Mouse (Mus musculus): ENCODE results near the gene Nfx1. TPM values are rescaled to one million over a fixed set of nuclear protein-coding genes. Genes with fewer than 3 reads are reported as not detected.
A peak's percentile ranks its signal among the peaks of the same experiment; 100 is the strongest.

The Nfx1 gene
- polyA plus RNA-seq, 1 experiment from 2014 or later, result 76.9 TPM

DNA sequence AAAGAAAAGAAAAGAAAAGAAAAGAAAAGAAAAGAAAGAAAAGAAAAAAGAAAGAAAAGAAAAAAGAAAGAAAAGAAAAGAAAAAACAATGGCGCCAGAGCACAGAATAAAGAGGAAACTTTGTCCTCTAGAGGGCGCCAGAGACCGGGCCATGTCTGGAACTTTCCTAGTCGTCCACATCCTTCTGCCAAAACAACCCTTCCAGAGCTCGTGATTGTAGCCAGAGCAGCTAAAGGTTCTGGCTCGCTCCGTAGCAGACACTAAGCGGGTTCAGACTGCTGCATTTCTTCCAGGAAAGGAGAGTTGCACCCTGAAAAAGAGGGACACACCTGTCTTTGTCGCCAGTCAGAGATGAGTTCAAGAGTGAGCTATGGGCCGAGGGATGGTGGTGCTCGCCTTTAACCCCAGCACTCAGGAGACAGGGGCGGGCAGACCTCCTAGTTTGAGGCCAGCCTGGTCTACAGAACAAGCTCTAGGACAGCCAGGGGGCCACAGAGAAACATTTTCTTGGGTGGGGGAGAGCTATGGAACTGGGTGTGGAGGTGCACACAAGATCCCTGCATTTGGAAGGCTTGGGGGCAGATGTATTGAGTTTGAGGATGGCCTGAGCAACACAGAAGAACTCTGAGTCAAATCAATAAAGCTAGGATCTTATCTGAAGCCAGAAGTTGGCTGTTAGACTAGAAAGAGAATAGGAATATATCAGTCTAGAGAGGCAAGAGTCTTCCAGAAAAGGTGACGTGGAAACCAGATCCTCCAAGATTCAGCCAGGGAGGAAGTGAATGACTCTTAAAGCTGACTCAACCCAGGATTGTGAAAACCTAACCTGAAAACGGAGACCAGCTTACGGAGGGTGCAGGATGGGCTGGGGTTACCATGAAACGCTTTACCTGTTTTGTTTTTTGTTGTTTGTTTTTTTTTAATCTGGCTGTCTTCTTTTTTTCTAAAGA is 80.3 kb downstream of the Nfx1 start:
- Histone ChIP-seq H3K4me1 (peaks cover 5% of the 10 kb centered on the region), H3K27ac (no peak overlapping the region), H3K27me3 (replicated peaks) (no peaks in the 10 kb centered on the region), H3K9ac (no peak overlapping the region), H3K36me3 (no peaks in the 10 kb centered on the region), H3K4me3 (replicated peaks) (no peak overlapping the region), H3K4me2 (peak overlapping the region; percentile 44), H3K9me3 (no peaks in the 10 kb centered on the region)
- ATAC-seq (ENCODE audit: insufficient read depth, low FRiP score, low read depth), result peak; percentile 29; the same call in 1 of the 2 replicates
- WGBS, result 32% methylated on average over 16 of the region's 16 CpGs

DNA sequence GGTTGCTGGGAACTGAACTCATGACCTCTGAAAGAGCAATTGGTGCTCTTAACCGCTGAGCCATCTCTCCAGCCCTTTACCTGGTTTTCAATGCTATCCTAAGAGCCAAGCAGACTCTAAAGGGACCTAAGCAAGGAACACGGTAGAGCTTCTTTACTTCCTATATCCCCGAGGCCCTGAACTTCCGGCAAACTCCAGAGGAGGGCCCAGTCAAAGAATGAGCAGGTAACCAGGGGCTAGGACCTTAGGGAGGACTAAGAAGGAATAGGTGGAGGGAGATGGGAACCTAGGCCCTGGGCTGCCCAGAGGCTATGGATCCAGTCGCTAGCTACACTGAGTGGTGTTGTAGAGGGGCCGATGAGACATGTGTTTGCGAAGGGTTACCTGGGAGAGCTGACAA is 81.1 kb downstream of the Nfx1 start:
- H3K9ac ChIP-seq, result no peak overlapping the region
- H3K4me2 ChIP-seq, result no peak overlapping the region
- H3K4me3 ChIP-seq (replicated peaks), result no peak overlapping the region
- H3K36me3 ChIP-seq, result no peaks in the 10 kb centered on the region
- 77% methylated on average over 7 of the region's 7 CpGs for WGBS
- ATAC-seq (ENCODE audit: insufficient read depth, low FRiP score, low read depth), result no peak
- H3K9me3 ChIP-seq, result no peaks in the 10 kb centered on the region
- no peak overlapping the region for H3K27ac ChIP-seq
- no peaks in the 10 kb centered on the region for H3K27me3 ChIP-seq (replicated peaks)
- H3K4me1 ChIP-seq, result peaks cover 5% of the 10 kb centered on the region

DNA sequence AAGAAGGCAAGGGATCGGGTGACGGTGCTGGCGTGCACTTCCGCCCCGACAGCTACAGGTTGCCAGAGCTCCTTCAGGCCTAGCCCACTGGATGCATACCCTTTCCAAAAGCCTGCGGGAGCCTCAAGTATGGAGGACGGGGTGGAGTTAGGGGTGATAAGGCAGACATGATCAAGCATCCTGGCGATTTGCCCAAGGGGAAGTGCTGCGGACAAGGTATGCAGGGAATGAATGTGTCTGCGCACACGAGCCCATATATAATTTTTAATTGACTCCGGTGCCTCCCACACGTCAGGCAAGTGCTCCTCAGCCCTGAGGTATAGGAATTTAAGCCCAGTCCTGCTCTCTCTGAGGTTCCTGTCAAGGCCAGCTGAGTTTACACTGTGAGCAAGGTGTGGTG is 84.4 kb downstream of the Nfx1 start:
- WGBS, result 45% methylated on average over 13 of the region's 13 CpGs
- peak overlapping the region; percentile 21 for H3K4me2 ChIP-seq
- H3K9ac ChIP-seq, result no peak overlapping the region
- no peak overlapping the region for H3K4me3 ChIP-seq (replicated peaks)
- no peaks in the 10 kb centered on the region for H3K27me3 ChIP-seq (replicated peaks)
- peaks cover 5% of the 10 kb centered on the region for H3K4me1 ChIP-seq
- ATAC-seq (ENCODE audit: insufficient read depth, low FRiP score, low read depth), result peak; percentile 68
- no peaks in the 10 kb centered on the region for H3K36me3 ChIP-seq
- H3K9me3 ChIP-seq, result no peaks in the 10 kb centered on the region
- H3K27ac ChIP-seq, result 0 out of 2 replicates have a peak overlapping the region, but pooled peaks have one; percentile 6

DNA sequence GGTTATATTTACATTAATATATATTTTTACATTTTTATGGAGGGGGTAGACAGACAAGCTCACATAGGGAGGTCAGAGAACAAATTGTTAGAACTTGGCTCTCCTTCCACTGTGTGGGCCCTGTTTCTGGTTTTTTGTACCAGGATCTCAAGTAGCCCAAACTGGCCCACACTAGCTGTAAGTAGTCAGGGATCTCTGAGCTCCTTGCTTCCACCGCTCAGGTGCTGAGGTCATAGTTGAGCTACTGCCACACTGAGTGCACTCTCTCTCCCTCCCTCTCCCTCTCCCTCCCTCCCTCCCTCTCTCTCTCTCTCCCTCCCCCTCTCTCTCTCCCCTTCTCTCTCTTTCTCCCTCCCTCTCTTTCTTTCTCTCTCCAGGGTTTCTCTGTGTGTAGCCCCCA is 85.5 kb downstream of the Nfx1 start:
- H3K36me3 ChIP-seq, result no peaks in the 10 kb centered on the region
- peaks cover 3% of the 10 kb centered on the region; the same call in 1 of the 2 replicates for H3K4me1 ChIP-seq
- H3K27me3 ChIP-seq (replicated peaks), result no peaks in the 10 kb centered on the region
- no peak overlapping the region for H3K4me3 ChIP-seq (replicated peaks)
- H3K9ac ChIP-seq, result no peak overlapping the region
- 37% methylated on average over 1 of the region's 1 CpGs for WGBS
- no peak for ATAC-seq (ENCODE audit: insufficient read depth, low FRiP score, low read depth)
- no peaks in the 10 kb centered on the region for H3K9me3 ChIP-seq
- H3K4me2 ChIP-seq, result no peak overlapping the region
- no peak overlapping the region for H3K27ac ChIP-seq

DNA sequence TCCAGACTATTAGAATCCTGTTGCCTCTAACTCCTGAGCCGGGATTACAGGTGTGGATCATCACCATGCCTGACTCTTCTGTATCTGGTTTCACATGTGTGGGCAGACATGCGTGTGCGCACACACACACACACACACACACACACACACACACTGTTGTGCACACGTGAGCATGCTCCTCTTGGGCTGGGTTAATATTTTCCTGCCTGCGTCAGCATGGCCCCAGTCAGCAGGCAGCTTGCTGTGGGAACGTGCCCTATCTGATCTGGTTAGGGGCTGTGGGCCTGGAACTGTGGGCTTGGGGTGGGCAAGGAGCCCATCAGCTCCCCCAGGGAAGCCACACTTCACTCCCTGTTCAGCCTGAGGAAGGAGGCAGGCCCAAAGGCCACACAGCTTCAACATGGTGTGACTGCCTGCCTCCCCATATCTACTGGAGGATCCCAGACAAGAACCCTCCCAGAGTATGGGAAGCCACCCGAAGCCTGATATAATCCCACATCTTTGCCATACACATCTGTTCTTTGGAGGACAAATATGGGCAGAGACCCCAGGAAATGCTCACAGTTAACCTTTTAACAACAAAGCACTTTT is 86.1 kb downstream of the Nfx1 start:
- 71% methylated on average over 7 of the region's 7 CpGs for WGBS
- ATAC-seq (ENCODE audit: insufficient read depth, low FRiP score, low read depth), result no peak
- H3K9me3 ChIP-seq, result no peaks in the 10 kb centered on the region
- H3K27ac ChIP-seq, result no peak overlapping the region
- H3K4me2 ChIP-seq, result no peak overlapping the region
- H3K9ac ChIP-seq, result no peak overlapping the region
- peaks cover 3% of the 10 kb centered on the region; the same call in 1 of the 2 replicates for H3K4me1 ChIP-seq
- no peak overlapping the region for H3K4me3 ChIP-seq (replicated peaks)
- H3K27me3 ChIP-seq (replicated peaks), result no peaks in the 10 kb centered on the region
- no peaks in the 10 kb centered on the region for H3K36me3 ChIP-seq

DNA sequence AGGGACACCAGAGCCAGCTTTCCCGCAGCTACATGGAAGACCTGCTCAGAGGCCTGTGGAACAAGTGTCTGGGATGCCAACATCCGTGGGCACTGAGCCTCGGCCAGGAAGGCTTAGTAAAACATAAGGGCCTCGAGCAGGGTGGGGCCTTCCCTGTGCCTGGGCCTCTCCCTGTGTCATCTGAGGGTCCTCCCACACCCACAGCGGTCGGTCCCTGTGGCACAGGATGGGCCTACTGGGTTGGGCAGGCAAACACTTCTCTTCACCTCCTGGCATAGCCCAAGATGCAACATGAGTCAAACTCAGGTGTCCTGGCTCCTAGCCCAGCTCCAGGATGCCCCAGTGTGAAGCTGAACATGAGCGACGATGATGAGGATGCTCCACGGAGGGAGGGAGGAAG is 86.7 kb downstream of the Nfx1 start:
- H3K36me3 ChIP-seq, result no peaks in the 10 kb centered on the region
- H3K4me3 ChIP-seq (replicated peaks), result no peak overlapping the region
- 59% methylated on average over 7 of the region's 9 CpGs for WGBS
- H3K27ac ChIP-seq, result no peak overlapping the region
- no peak for ATAC-seq (ENCODE audit: insufficient read depth, low FRiP score, low read depth)
- H3K9me3 ChIP-seq, result no peaks in the 10 kb centered on the region
- no peak overlapping the region for H3K9ac ChIP-seq
- peaks cover 3% of the 10 kb centered on the region; the same call in 1 of the 2 replicates for H3K4me1 ChIP-seq
- no peak overlapping the region for H3K4me2 ChIP-seq
- H3K27me3 ChIP-seq (replicated peaks), result no peaks in the 10 kb centered on the region

DNA sequence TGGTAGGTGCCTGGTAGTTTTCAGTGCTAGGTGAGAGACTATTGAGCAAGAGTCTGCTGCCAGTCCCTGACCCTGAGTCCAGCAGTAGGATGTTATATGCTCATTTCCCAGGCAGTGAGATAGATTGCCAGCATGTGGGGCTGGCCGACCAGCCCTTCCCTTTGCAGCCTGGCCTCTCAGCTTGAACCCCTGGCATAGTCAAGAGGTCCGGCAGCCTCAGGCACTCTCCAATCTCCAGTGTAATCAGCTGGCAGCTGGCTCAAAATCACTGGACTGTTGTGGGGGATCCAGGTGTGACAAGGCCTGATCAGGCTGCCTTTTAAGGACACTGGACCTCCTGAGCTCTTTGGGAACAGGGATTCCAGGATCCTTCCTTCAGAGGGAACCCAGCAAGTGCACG is 92.6 kb downstream of the Nfx1 start:
- no peak overlapping the region for H3K9ac ChIP-seq
- no peak overlapping the region for H3K4me3 ChIP-seq (replicated peaks)
- no peaks in the 10 kb centered on the region for H3K36me3 ChIP-seq
- H3K9me3 ChIP-seq, result no peaks in the 10 kb centered on the region
- H3K27me3 ChIP-seq (replicated peaks), result no peaks in the 10 kb centered on the region
- WGBS, result 56% methylated on average over 3 of the region's 3 CpGs
- peak overlapping the region; percentile 64 for H3K27ac ChIP-seq
- H3K4me2 ChIP-seq, result peak overlapping the region; percentile 53; the same call in 1 of the 2 replicates
- no peak for ATAC-seq (ENCODE audit: insufficient read depth, low FRiP score, low read depth)
- 0 out of 2 replicates have a peak, but pooled peaks cover 7% of the 10 kb centered on the region for H3K4me1 ChIP-seq

DNA sequence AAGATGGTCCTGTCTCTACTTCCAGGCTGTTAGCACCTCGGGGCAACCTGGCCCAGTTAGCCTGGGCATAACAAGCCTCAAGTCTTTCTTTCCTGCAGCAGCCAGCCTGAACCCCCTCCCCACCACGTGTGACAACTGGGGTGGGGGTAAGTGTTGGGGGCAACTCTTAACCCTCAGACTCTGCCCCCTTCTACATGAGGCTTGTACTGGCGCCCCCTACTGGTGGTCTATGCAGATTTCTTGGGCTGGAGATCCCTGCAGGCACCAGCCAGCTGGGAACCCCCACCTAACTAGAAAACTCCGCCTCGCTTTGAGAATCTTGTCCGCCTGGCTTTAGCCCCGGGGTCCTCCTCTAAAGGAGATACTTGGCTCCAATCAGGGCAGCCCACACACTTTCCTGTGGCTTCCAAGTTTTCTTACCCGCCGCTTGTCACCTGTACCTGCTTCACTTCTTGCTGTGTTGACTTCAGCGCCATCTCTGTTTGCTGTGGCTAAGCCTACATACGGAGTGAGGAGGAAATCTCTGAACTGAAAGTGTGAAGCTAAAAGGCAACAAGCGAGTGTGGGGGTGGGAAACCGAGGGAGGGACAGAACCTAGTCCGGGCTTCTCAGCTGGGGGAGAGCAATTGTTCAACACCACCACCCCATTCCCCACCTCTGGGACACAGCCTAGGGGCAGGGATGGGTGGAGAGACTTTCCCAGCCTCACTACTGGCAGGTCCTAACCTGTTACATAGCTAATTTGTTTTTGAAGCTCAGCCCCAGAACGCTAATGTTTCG is 93.4 kb downstream of the Nfx1 start:
- Histone ChIP-seq H3K4me2 (peak overlapping the region; percentile 53), H3K36me3 (no peaks in the 10 kb centered on the region), H3K27me3 (replicated peaks) (no peaks in the 10 kb centered on the region), H3K27ac (peak overlapping the region; percentile 64), H3K9me3 (no peaks in the 10 kb centered on the region), H3K9ac (no peak overlapping the region), H3K4me1 (0 out of 2 replicates have a peak, but pooled peaks cover 7% of the 10 kb centered on the region), H3K4me3 (replicated peaks) (peak overlapping the region; percentile 24; the same call in 1 of the 2 replicates)
- 0 out of 2 replicates have a peak, but pooled peaks have one; percentile 50 for ATAC-seq (ENCODE audit: insufficient read depth, low FRiP score, low read depth)
- WGBS, result 14% methylated on average over 16 of the region's 16 CpGs

DNA sequence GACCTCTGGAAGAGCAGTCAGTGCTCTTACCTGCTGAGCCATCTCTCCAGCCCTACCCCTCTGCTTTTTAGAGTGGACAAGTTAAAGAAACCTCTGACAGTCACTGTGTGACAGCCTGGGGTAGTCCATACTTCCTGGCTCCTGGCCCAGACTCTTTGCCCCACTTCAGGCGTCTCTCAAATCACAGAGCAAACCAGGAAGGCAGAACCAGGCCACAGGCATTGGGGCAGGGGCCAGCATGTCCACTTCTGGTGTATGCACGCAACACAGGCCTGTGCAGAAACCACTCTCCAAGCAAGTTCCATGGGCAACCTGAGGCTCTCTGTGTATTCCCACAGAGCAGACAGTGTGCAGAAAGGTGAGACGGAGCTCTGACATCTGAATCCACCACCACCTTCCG is 94.5 kb downstream of the Nfx1 start:
- Histone ChIP-seq H3K27me3 (replicated peaks) (no peaks in the 10 kb centered on the region), H3K4me1 (0 out of 2 replicates have a peak, but pooled peaks cover 7% of the 10 kb centered on the region), H3K9me3 (no peaks in the 10 kb centered on the region), H3K9ac (no peak overlapping the region), H3K4me2 (no peak overlapping the region), H3K4me3 (replicated peaks) (no peak overlapping the region), H3K27ac (0 out of 2 replicates have a peak overlapping the region, but pooled peaks have one; percentile 28), H3K36me3 (no peaks in the 10 kb centered on the region)
- ATAC-seq (ENCODE audit: insufficient read depth, low FRiP score, low read depth), result no peak
- 83% methylated on average over 4 of the region's 4 CpGs for WGBS

DNA sequence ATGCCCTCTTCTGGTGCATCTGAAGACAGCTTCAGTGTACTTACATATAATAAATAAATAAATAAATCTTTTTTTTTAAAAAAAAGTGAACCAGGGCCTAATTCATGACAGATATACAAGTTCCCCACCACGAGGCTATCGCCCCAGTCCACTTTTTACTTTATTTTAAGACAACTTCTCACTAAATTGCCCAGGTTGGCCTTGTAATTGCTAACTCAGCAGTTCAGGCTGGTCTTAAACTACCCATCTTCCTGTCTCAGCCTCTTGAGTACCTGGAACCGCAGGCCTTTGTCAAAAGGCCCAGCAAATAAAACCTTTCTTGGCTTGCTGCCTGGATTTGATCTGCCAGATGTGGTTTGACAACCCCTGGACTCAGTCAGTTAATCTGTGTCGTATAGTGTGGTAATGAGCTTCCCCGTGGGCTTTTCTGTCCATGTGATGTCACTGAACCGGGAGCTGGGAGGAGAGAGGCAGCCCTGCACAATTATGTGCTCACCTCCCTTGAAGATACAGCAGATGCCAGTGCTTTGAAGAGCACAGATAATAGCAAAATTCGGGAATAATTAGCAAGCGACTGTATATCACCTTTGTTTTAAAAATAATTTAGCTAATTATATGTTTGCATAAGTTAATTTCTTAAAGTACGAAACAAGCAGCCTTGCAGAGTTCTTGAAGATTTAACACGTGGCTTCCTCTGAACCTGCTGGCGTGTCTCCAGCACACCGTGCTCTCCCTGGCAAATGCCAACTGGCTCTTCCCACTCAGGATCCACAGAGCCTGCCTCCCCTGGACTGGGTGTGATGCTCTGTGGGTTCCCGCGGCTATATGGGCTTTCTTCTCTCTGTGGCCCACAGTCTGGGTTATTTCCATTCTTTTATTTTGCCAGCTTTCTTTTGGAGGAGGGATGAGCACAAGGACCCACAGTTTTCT is 101.1 kb downstream of the Nfx1 start:
- H3K27me3 ChIP-seq (replicated peaks), result no peaks in the 10 kb centered on the region
- no peaks in the 10 kb centered on the region for H3K36me3 ChIP-seq
- no peak overlapping the region for H3K4me3 ChIP-seq (replicated peaks)
- ATAC-seq (ENCODE audit: insufficient read depth, low FRiP score, low read depth), result no peak
- no peaks in the 10 kb centered on the region for H3K9me3 ChIP-seq
- no peak overlapping the region for H3K4me2 ChIP-seq
- WGBS, result 76% methylated on average over 14 of the region's 14 CpGs
- no peaks in the 10 kb centered on the region for H3K4me1 ChIP-seq
- no peak overlapping the region for H3K27ac ChIP-seq
- no peak overlapping the region for H3K9ac ChIP-seq
